Mouse (Mus musculus): ENCODE data around the gene Itprid1.

Itprid1 gene

DNA sequence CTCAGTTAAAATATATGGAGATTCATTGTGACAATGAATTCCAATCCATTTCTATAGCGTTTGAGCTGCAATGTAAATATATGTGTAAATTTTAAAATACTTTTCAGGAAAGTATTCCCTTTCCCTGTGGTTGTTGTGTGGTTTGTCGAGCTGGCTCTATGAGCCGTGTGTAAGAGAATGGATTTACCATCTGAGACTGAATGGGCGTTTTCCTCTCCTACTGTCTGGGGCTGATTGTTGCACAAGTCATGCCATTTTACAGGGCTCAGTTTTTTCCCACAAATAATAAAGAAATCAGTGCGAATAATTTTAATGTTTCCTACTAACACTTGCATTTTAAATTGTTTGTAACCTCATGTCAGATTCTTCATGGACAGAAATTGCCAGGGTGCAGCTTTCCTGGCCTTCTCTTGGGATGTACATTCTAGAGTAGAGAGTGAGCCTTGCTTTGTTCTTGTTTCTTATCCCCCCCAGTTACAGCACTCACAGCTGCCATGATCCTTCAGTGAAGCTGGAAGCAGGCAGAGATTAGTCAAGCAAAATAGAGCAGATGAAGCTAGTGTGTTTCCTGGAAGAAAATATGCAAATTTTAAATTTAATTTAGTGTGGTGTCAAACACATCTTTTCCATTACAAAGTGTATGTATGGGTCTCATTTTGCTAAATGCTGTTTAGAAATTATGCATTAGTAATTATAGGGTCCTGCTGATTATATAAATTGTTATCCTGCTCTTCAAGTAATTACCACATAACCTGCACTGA, 65.1 kb downstream of the Itprid1 start:
- DNase-seq: no peak

- DNase-seq: no peak
Observed at GRCm38 (mm10) chr6:55902329-55902605, 65.6 kb downstream of the Itprid1 start.

DNA sequence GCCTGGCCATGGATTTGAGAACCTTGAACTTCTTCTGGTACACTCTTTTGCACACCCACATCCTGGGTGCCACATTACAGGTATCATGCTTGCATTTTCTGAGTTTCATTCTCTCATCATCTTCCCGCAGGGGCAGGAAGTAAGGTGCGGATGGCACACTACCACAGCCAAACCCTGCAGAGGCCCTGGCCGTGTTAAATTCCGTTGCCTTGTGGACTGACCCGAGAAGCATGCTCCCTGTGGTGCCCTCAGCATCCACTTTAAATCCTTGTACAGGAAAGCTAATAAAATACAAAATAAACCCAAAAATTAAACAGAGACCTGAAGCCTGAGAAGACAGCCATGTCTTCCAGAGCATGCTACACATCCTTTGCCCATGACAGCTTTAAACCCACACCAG, 82.5 kb downstream of the Itprid1 start:
- no peak for DNase-seq

DNA sequence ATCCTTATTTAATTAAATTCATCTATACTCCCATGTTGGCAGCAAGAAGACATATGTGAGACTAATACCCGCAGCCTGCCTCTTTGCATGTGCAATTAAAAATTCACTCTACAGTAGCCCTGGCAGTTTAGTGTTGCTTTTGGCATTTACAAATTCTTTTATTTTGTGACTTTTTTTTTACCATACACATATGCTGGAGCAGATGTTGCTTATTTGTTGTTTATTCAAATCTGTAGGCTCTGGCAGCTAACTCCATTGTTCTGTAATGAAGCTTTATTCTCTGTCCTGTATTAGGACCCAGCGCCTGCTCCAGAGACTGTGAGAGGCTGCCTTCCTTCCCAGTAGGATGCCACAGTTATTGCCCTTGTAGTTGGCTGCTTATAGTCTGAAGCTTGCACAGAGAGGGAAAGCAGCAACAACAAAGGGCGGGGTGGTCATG, 83.6 kb downstream of the Itprid1 start:
- DNase-seq: no peak

GRCm38 (mm10) chr6:55920866-55921630, 84.4 kb downstream of the Itprid1 start:
- DNase-seq: no peak

GRCm38 (mm10) chr6:55944709-55945108, 108.0 kb downstream of the Itprid1 start:
- DNase-seq: no peak

GRCm38 (mm10) chr6:55950345-55951110, 113.8 kb downstream of the Itprid1 start:
- peak; percentile 35 to 50 for DNase-seq

DNA sequence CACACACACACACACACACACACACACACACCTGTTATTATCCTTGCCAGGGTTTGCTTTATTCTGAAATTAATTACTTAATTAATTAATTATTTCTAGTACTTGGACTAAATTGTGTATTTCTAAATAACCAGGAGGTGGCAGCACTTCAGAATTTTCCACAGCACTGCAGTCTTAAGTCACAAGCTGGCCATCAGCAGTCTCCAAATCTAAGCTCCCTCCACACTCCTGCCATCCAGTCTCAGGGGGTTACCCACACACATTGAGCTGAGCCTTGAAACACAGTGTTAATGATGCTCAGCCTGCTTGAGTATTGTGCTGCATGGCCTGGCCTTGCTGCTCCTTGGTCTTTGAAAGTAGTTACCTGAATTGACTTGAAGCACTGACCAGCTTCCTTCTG, 136.3 kb downstream of the Itprid1 start:
- DNase-seq: peak in 1 of 2 experiments; percentile 2

- no peak for DNase-seq
Observed at GRCm38 (mm10) chr6:55979766-55980165, 143.1 kb downstream of the Itprid1 start.

- no peak for DNase-seq
Observed at GRCm38 (mm10) chr6:56008711-56009110, 172.0 kb downstream of the Itprid1 start.

DNA sequence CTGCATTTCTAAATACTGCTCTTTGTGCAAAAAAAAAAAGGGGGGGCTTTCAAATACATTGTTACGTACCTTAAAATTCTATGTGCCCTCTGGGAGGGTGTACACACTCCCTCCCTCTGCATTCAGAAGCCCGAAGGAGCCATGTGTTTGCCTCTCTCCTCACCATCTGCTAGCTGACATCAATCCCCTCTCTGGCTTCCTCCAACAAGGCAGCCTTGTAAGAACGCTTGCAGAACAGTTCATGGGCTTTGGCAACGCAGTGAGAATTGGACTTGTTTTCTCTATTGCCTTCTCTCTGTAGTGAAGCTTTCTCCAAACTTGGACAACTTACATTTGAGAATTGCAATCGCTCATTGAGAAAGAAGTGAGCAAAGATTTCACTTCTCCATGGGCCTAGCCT, 175.7 kb downstream of the Itprid1 start:
- DNase-seq: no peak

DNA sequence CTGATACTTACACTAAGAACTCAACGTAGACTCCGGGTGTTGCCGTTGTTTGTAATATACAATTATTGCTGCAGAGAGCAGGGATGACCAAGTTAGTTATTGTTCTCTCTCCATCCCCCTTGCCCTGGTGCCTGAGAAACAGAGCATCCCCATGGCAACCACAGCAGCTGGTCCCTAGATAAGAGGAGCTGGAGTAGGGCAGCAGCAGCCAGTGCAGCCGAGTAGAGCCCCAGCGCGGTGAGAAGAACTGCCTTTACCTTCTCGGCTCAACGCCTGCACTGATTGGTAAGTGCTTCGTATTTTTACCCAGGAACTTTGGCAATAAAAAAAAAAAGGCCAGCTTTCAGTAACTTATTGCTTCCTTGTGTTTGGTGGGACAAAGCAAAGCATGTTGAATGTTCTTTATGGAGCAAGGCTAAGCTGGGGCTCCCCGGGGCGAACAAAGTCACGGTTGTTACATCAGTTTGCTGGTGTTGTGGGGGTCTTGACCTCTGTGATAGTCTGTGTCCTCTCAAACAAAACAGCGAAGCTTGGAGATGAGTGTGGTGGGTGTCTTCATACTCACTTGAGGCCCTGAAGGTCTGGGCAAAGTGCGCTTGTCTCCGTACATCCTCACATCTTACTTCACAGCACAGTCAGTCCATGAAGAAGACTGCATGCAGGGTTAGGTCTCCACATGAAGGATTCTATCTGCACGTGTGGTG, 180.7 kb downstream of the Itprid1 start, which contains the start of gene Ppp1r17:
TSS of gene Ppp1r17 (plus strand) at position 207 of the 704 bp plus-strand sequence.
- no peak for DNase-seq

- no peak for DNase-seq
Observed at GRCm38 (mm10) chr6:56019632-56020031, 182.9 kb downstream of the Itprid1 start.

DNA sequence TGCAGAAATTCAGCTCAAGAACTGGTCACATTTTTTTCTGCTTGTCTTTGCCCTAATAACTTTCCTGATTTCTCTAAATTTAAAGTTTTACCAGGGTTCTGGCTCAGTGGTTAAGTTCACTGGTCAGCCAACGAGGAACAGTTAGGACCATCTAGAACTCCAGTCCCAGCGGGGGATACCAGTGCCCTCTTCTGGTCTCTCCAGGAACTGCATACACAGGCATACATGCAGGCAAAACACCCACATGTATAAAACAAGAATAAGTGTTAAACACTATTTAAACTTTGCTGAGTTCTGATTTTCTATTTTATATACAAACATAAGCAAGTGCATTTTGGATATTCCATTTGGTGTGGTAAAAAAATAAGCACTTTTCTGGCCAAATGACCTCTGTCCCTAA, 188.8 kb downstream of the Itprid1 start:
- peak in 1 of 2 experiments; percentile 7 for DNase-seq

DNA sequence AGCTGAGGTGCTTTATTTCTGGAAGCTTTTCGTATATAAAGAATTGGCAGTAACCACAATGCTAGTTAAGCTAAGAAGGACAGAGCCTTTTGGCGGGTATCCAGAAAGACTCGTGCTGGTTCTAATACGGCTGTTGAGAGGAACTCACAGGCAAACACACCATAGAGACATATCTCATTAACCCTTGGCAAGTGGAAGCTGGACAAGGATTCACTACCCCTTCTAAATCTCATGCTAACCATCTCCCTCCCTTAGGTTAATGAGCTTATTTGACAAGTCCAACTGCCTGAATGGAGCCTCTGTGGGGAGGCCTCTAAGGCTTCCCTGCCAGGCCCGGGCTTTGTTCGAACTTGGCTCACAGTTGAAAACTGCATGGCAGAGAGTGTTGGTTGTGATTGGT, 190.6 kb downstream of the Itprid1 start:
- no peak for DNase-seq

DNA sequence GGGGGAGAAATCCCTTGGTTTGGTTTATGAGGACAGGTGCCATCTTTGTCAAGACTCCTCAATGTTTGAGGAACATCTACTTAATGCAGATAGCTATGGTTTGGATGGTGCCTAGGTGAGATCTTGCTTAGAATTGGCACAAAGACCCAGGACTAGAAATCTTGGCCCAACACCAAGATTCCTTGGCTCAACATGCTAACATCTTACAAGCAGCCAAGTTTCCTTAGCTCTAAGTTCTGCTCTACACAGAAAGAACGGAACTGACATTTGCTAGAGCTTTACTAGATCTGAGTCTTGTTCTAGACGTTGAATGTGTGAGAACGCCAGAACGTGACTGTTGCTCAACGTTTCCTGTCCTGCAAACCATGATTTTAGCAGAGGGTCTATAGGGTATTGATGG, 191.3 kb downstream of the Itprid1 start:
- no peak for DNase-seq

All from kidney, adult 8-10 months (tissue).